Mouse (Mus musculus) hindbrain, embryonic 12.5 days (tissue): ENCODE measurements around the gene Gm15448. TPM values are rescaled to one million over a fixed set of nuclear protein-coding genes. Genes with fewer than 3 reads are reported as not detected.
"Not testable (repeated sequence)": the region's sequence is repeated elsewhere in the genome, so short reads cannot be mapped to it uniquely, and the experiment has no call there.

Source experiments
- ATAC-seq: fragments of 200-750 bp; cut with Nextera tagmentation; 2 replicates; pipeline ENCODE4 v1.8.0; 2017; ENCODE audit warnings: moderate TSS enrichment; ENCODE audit not compliant: low FRiP score
- H3K27ac ChIP-seq: fragments of 300-500 bp; sonication (generic); 2 replicates; pipeline ENCODE4 v1.5.1; 2016; ENCODE audit warnings: mild to moderate bottlenecking
- H3K27me3 ChIP-seq: fragments of 300-500 bp; sonication (generic); 2 replicates; pipeline ENCODE4 v1.6.1; 2016; ENCODE audit warnings: mild to moderate bottlenecking
- H3K36me3 ChIP-seq: fragments of 300-500 bp; sonication (generic); 2 replicates; pipeline ENCODE4 v1.6.1; 2016; ENCODE audit warnings: mild to moderate bottlenecking
- H3K4me1 ChIP-seq: fragments of 300-500 bp; sonication (generic); 2 replicates; pipeline ENCODE4 v1.6.1; 2016
- H3K4me2 ChIP-seq: fragments of 300-500 bp; sonication (generic); replicated peaks from 2 replicates; pipeline ENCODE4 v1.6.1; 2016; ENCODE audit warnings: mild to moderate bottlenecking
- H3K4me3 ChIP-seq: fragments of 300-500 bp; sonication (generic); 2 replicates; pipeline ENCODE4 v1.5.1; 2016; ENCODE audit warnings: mild to moderate bottlenecking
- H3K9ac ChIP-seq: fragments of 300-500 bp; sonication (generic); 2 replicates; pipeline ENCODE4 v1.6.1; 2016; ENCODE audit warnings: mild to moderate bottlenecking, moderate library complexity
- H3K9me3 ChIP-seq: fragments of 300-500 bp; sonication (generic); replicated peaks from 2 replicates; pipeline ENCODE4 v1.6.1; 2016; ENCODE audit warnings: mild to moderate bottlenecking
- WGBS: fragments of 180-500 bp; shearing (Covaris S2); methylation state at CpG from one replicate; pipeline ENCODE4 v1.1.7; 2016; 5-methylcytosine and 5-hydroxymethylcytosine counted together
- polyA plus RNA-seq: library from polyadenylated mRNA; unstranded; fragments of >200 nt; fragmentation: Nextera tagmentation; extraction: Ambion mirVana; gene quantifications from 2 replicates; pipeline ENCODE4 v1.2.1, GENCODE M21; 2016

The Gm15448 gene
- polyA plus RNA-seq, result not detected in 2 replicates

GRCm38 (mm10) chr7:3825599-3825998 lies at the start of gene Gm15448:
Gene Gm15448, minus strand, starts transcription at chr7:3825687.
- not testable (repeated sequence) for H3K9ac ChIP-seq, H3K4me2 ChIP-seq, H3K4me1 ChIP-seq, H3K36me3 ChIP-seq, ATAC-seq, H3K27me3 ChIP-seq, H3K27ac ChIP-seq, H3K9me3 ChIP-seq, H3K4me3 ChIP-seq
- WGBS, result 44% methylated on average over 1 of the region's 3 CpGs

GRCm38 (mm10) chr7:3875032-3875431 lies 49.5 kb upstream of the Gm15448 start:
- H3K36me3 ChIP-seq, H3K9ac ChIP-seq, H3K4me2 ChIP-seq, H3K9me3 ChIP-seq, H3K4me3 ChIP-seq, ATAC-seq, H3K27ac ChIP-seq, H3K4me1 ChIP-seq, H3K27me3 ChIP-seq: not testable (repeated sequence)
- no CpG with 5 or more reads among the region's 1 CpGs for WGBS

GRCm38 (mm10) chr7:3844951-3845350 lies 19.5 kb upstream of the Gm15448 start, which contains the start of gene Pira2:
Gene Pira2, minus strand, starts transcription at chr7:3845051.
- H3K4me1 ChIP-seq, H3K4me3 ChIP-seq, H3K36me3 ChIP-seq, H3K27ac ChIP-seq, H3K9ac ChIP-seq, ATAC-seq, H3K4me2 ChIP-seq, H3K9me3 ChIP-seq, H3K27me3 ChIP-seq: not testable (repeated sequence)
- no CpG with 5 or more reads among the region's 2 CpGs for WGBS

- H3K4me3 ChIP-seq, H3K4me1 ChIP-seq, H3K4me2 ChIP-seq, H3K27ac ChIP-seq, ATAC-seq, H3K9ac ChIP-seq, H3K27me3 ChIP-seq, H3K9me3 ChIP-seq, H3K36me3 ChIP-seq: not testable (repeated sequence)
- no CpG with 5 or more reads among the region's 1 CpGs for WGBS
These were observed 12.4 kb upstream of the Gm15448 start for GRCm38 (mm10) chr7:3837854-3838253.

GRCm38 (mm10) chr7:3830633-3831032 lies 5.1 kb upstream of the Gm15448 start:
- not testable (repeated sequence) for H3K9ac ChIP-seq

GRCm38 (mm10) chr7:3811912-3812311 lies 13.6 kb downstream of the Gm15448 start:
- H3K4me3 ChIP-seq, H3K4me1 ChIP-seq, H3K27ac ChIP-seq, ATAC-seq, H3K4me2 ChIP-seq, H3K9me3 ChIP-seq, H3K36me3 ChIP-seq, H3K27me3 ChIP-seq, H3K9ac ChIP-seq: not testable (repeated sequence)

More at GRCm38 (mm10) chr7:3830633-3831032, 5.1 kb upstream of the Gm15448 start:
- not testable (repeated sequence) for H3K4me1 ChIP-seq, H3K9me3 ChIP-seq, H3K4me2 ChIP-seq, H3K27me3 ChIP-seq, H3K27ac ChIP-seq, H3K36me3 ChIP-seq, H3K4me3 ChIP-seq, ATAC-seq

GRCm38 (mm10) chr7:3802935-3803334 lies 22.6 kb downstream of the Gm15448 start:
- not testable (repeated sequence) for H3K36me3 ChIP-seq, H3K4me2 ChIP-seq, H3K27ac ChIP-seq, ATAC-seq, H3K4me1 ChIP-seq, H3K4me3 ChIP-seq, H3K9me3 ChIP-seq, H3K9ac ChIP-seq, H3K27me3 ChIP-seq
- WGBS, result 90% methylated on average over 4 of the region's 4 CpGs

GRCm38 (mm10) chr7:3799940-3800339 lies 25.5 kb downstream of the Gm15448 start:
- H3K36me3 ChIP-seq, H3K27me3 ChIP-seq, ATAC-seq, H3K4me1 ChIP-seq, H3K9me3 ChIP-seq, H3K4me2 ChIP-seq, H3K4me3 ChIP-seq, H3K27ac ChIP-seq, H3K9ac ChIP-seq: not testable (repeated sequence)
- 69% methylated on average over 3 of the region's 3 CpGs for WGBS

GRCm38 (mm10) chr7:3796286-3796685 lies 29.2 kb downstream of the Gm15448 start:
- not testable (repeated sequence) for ATAC-seq, H3K27ac ChIP-seq, H3K4me1 ChIP-seq, H3K9ac ChIP-seq, H3K27me3 ChIP-seq, H3K36me3 ChIP-seq, H3K4me2 ChIP-seq, H3K9me3 ChIP-seq, H3K4me3 ChIP-seq

Other genes starting within 250 kb of the Gm15448 start
- 0.21 and 0.27 TPM in 2 replicates for gene Oscar, start 209.5 kb downstream of the Gm15448 start, polyA plus RNA-seq
- gene Ndufa3, start 208.3 kb downstream of the Gm15448 start, polyA plus RNA-seq, result 267 and 378 TPM in 2 replicates
- gene Tfpt, start 195.8 kb downstream of the Gm15448 start, polyA plus RNA-seq, result 38.1 and 45.0 TPM in 2 replicates
- 114 and 115 TPM in 2 replicates for gene Prpf31, start 195.7 kb downstream of the Gm15448 start, polyA plus RNA-seq
- 58.1 and 59.3 TPM in 2 replicates for gene Cnot3, start 180.4 kb downstream of the Gm15448 start, polyA plus RNA-seq
- gene Leng1, start 159.8 kb downstream of the Gm15448 start, polyA plus RNA-seq, result 20.7 and 21.4 TPM in 2 replicates
- gene Tmc4, start 148.1 kb downstream of the Gm15448 start, polyA plus RNA-seq, result 5.5 and 6.7 TPM in 2 replicates
- gene Tsen34, start 132.8 kb downstream of the Gm15448 start, polyA plus RNA-seq, result 217 and 228 TPM in 2 replicates
- gene Mboat7, start 132.2 kb downstream of the Gm15448 start, polyA plus RNA-seq, result 50.8 and 57.4 TPM in 2 replicates
- 989 and 1,031 TPM in 2 replicates for gene Rps9, start 121.7 kb downstream of the Gm15448 start, polyA plus RNA-seq
- gene Pirb, start 105.3 kb downstream of the Gm15448 start, polyA plus RNA-seq, result 0.19 and 0.30 TPM in 2 replicates
- 0.10 TPM in 1 of 2 replicates, not detected in the other for gene Pira2, start 19.4 kb upstream of the Gm15448 start, polyA plus RNA-seq
- gene Gm14548, start 72.4 kb upstream of the Gm15448 start, polyA plus RNA-seq, result not detected in 2 replicates
- not detected in 2 replicates for gene Lilra6, start 89.8 kb upstream of the Gm15448 start, polyA plus RNA-seq
- 1.8 and 2.4 TPM in 2 replicates for gene Lair1, start 237.5 kb upstream of the Gm15448 start, polyA plus RNA-seq